Mouse (Mus musculus): ENCODE measurements around the gene Sri.

The Sri gene

DNA sequence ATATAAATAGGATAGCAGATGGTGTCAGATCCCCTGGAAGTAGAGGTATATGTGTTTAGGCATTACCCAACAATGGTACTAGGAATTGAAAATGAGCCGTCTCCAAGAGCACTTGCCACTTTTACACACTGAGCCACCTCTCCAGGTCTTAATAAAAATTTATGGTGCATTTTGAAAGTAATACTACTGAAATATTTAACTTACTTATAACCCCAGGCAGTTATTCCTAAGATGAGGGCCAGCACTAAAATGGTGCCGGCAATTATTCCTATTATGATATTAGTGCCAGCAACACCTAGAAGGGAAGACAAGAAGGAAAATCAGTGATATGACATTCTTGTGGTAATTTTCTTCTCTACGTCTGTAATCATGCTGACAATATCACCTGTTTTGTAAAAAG lies 65.8 kb downstream of the Sri start:
- DNase-seq (ENCODE audit: low read depth, low spot score) = no peak

GRCm38 (mm10) chr5:8112246-8112645 lies 66.4 kb downstream of the Sri start:
- no peak for DNase-seq (ENCODE audit: low read depth, low spot score)

DNA sequence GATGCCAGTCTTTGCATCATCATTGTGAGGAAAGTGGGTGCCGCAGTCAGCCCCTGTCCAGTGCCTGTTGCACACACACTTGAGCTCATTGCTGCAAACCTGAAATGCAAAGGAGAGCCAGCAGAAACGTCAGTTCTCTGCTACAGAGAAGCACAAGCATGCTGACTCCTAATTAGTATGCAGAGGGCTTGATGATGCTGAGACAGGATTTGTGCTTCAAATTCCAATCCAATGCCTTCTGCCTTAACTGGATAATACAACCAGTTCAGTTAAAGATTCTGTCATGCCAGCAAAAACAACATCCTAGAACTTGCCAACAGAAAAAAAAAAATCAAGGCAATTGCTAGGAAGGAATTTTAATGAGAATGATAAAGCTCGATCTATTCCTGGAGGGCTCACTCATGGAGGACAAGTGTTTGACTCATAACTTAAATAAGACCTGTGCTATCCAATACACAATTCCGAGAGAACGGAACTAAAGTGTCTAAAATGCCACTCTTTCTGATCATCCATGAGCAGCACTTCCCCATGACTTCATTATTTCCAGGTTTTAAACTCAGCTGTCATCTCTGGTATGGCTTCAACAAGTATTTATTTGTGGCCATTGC lies 70.8 kb downstream of the Sri start:
- no peak for DNase-seq (ENCODE audit: low read depth, low spot score)

All from retina, adult 2 months (tissue).